Mouse (Mus musculus): ENCODE data around the gene Timm8a1. TPM values are rescaled to one million over a fixed set of nuclear protein-coding genes. Genes with fewer than 3 reads are reported as not detected.
A peak's percentile ranks its signal among the peaks of the same experiment; 100 is the strongest.

The Timm8a1 gene
- total and polyA plus RNA-seq, 3 experiments, result 240 to 449 (median 267) TPM

GRCm38 (mm10) chrX:134509473-134509872 lies 32.2 kb downstream of the Timm8a1 start:
- no peaks in the 10 kb centered on the region for H3K36me3 ChIP-seq (ENCODE audit: control insufficient read depth in 1 of 2, insufficient read depth in 2 of 2, low read length in 2 of 2)
- no peak overlapping the region for H3K9ac ChIP-seq (ENCODE audit: control insufficient read depth, low read depth, low read length, poor library complexity, severe bottlenecking)
- DNase-seq (ENCODE audit: low read depth, low spot score), result peak; percentile 65
- no peaks in the 10 kb centered on the region for H3K27me3 ChIP-seq (ENCODE audit: control insufficient read depth in 1 of 2, insufficient read depth in 2 of 2, low read length in 2 of 2)
- no peaks in the 10 kb centered on the region for H3K9me3 ChIP-seq (replicated peaks; ENCODE audit: insufficient read depth, low read length)
- no peaks in the 10 kb centered on the region for H3K79me2 ChIP-seq (ENCODE audit: control insufficient read depth, insufficient read depth, low read length, poor library complexity)
- no peak overlapping the region for H3K27ac ChIP-seq (ENCODE audit: control insufficient read depth, low read depth, low read length)
- no peaks in the 10 kb centered on the region for H3K4me1 ChIP-seq (ENCODE audit: control insufficient read depth in 1 of 2, insufficient read depth in 2 of 2, low read length in 2 of 2)
- H3K4me3 ChIP-seq (ENCODE audit: control insufficient read depth in 1 of 2, insufficient read depth in 1 of 2, low read depth in 2 of 2, low read length in 2 of 2), result no peak overlapping the region
- TF ChIP-seq CHD2 (IDR thresholded peaks at IDR 0.05; ENCODE audit: low read length) (no peak), ZC3H11A (IDR thresholded peaks at IDR 0.05; ENCODE audit: low read depth, low read length) (peak; percentile 61), UBTF (IDR thresholded peaks at IDR 0.05; ENCODE audit: borderline replicate concordance, insufficient read depth, low read depth, low read length) (no peak), MAFK (IDR thresholded peaks at IDR 0.05; ENCODE audit: borderline replicate concordance, low read depth, low read length) (no peak), ETS1 (IDR thresholded peaks at IDR 0.05; ENCODE audit: low read depth, low read length) (no peak), MAZ (IDR thresholded peaks at IDR 0.05; ENCODE audit: low read depth, low read length) (no peak), NRF1 (IDR thresholded peaks at IDR 0.05; ENCODE audit: insufficient read depth, low read depth, low read length, poor library complexity, severe bottlenecking) (no peak), SIN3A (IDR thresholded peaks at IDR 0.05; ENCODE audit: low read length) (no peak), GATA1 (IDR thresholded peaks at IDR 0.05; ENCODE audit: low read depth, low read length) (no peak), TCF12 (IDR thresholded peaks at IDR 0.05; ENCODE audit: low read depth, low read length) (no peak), SMC3 (IDR thresholded peaks at IDR 0.05; ENCODE audit: low read depth, low read length) (peak; percentile 87), USF1 (IDR thresholded peaks at IDR 0.05; ENCODE audit: low read depth, low read length) (no peak), RAD21 (IDR thresholded peaks at IDR 0.05; ENCODE audit: low read depth, low read length) (peak; percentile 65), ELF1 (IDR thresholded peaks at IDR 0.05; ENCODE audit: low read depth, low read length) (no peak), TAL1 (IDR thresholded peaks at IDR 0.05; ENCODE audit: low read length) (no peak), MXI1 (IDR thresholded peaks at IDR 0.05; ENCODE audit: low read depth, low read length) (no peak), BHLHE40 (IDR thresholded peaks at IDR 0.05; ENCODE audit: borderline replicate concordance, low read depth, low read length) (no peak), POLR2AphosphoS5 (IDR thresholded peaks at IDR 0.05; ENCODE audit: borderline replicate concordance, low read depth, low read length) (no peak), CTCF (IDR thresholded peaks at IDR 0.05 in 2 of 3, conservative IDR thresholded peaks at IDR 0.05 in 1 of 3; ENCODE audit: control insufficient read depth in 1 of 3, insufficient read depth in 1 of 3, low read depth in 2 of 3, low read length in 3 of 3, poor library complexity in 1 of 3, severe bottlenecking in 1 of 3) (peak; percentile 76 to 84 (median 80)), CHD1 (IDR thresholded peaks at IDR 0.05; ENCODE audit: low read depth, low read length) (no peak), TBP (IDR thresholded peaks at IDR 0.05; ENCODE audit: low read depth, low read length) (no peak)

GRCm38 (mm10) chrX:134507977-134508376 lies 33.7 kb downstream of the Timm8a1 start:
- DNase-seq (ENCODE audit: low read depth, low spot score), result no peak
- no peak overlapping the region for H3K27ac ChIP-seq (ENCODE audit: control insufficient read depth, low read depth, low read length)
- H3K4me1 ChIP-seq (ENCODE audit: control insufficient read depth in 1 of 2, insufficient read depth in 2 of 2, low read length in 2 of 2), result no peaks in the 10 kb centered on the region
- no peak overlapping the region for H3K4me3 ChIP-seq (ENCODE audit: control insufficient read depth in 1 of 2, insufficient read depth in 1 of 2, low read depth in 2 of 2, low read length in 2 of 2)
- H3K36me3 ChIP-seq (ENCODE audit: control insufficient read depth in 1 of 2, insufficient read depth in 2 of 2, low read length in 2 of 2), result no peaks in the 10 kb centered on the region
- TF ChIP-seq RAD21 (IDR thresholded peaks at IDR 0.05; ENCODE audit: low read depth, low read length) (peak; percentile 37), SMC3 (IDR thresholded peaks at IDR 0.05; ENCODE audit: low read depth, low read length) (no peak), CTCF (IDR thresholded peaks at IDR 0.05 in 2 of 3, conservative IDR thresholded peaks at IDR 0.05 in 1 of 3; ENCODE audit: control insufficient read depth in 1 of 3, insufficient read depth in 1 of 3, low read depth in 2 of 3, low read length in 3 of 3, poor library complexity in 1 of 3, severe bottlenecking in 1 of 3) (peak; percentile 33 to 54 (median 36); a peak in 5 of 6 replicates), RCOR1 (IDR thresholded peaks at IDR 0.05; ENCODE audit: low read depth, low read length) (no peak)
- H3K9me3 ChIP-seq (replicated peaks; ENCODE audit: insufficient read depth, low read length), result no peaks in the 10 kb centered on the region
- H3K9ac ChIP-seq (ENCODE audit: control insufficient read depth, low read depth, low read length, poor library complexity, severe bottlenecking), result no peak overlapping the region
- no peaks in the 10 kb centered on the region for H3K79me2 ChIP-seq (ENCODE audit: control insufficient read depth, insufficient read depth, low read length, poor library complexity)
- peaks cover 0 to 2% of the 10 kb centered on the region in 2 experiments; a peak in 1 of 4 replicates for H3K27me3 ChIP-seq (ENCODE audit: control insufficient read depth in 1 of 2, insufficient read depth in 2 of 2, low read length in 2 of 2)
